Mouse (Mus musculus) limb, embryonic 14.5 days (tissue): ENCODE measurements around the gene Stoml3. TPM values are rescaled to one million over a fixed set of nuclear protein-coding genes. Genes with fewer than 3 reads are reported as not detected.

Source experiments
- ATAC-seq: fragments of 200-750 bp; cut with Nextera tagmentation; 2 replicates; pipeline ENCODE4 v1.8.0; 2017; ENCODE audit warnings: low read depth, moderate number of reproducible peaks, moderate TSS enrichment; ENCODE audit not compliant: low FRiP score
- DNase-seq: peaks from one replicate; pipeline ENCODE4 v3.0.0-alpha.2; 2015; ENCODE audit warnings: low spot score
- H3K27ac ChIP-seq: fragments of 300-500 bp; sonication (generic); replicated peaks from 2 replicates; pipeline ENCODE4 v1.5.1; 2014; ENCODE audit warnings: low read depth, mild to moderate bottlenecking, low read length, moderate library complexity, mixed read lengths
- H3K27me3 ChIP-seq: fragments of 300-500 bp; sonication (generic); 2 replicates; pipeline ENCODE4 v1.6.1; 2014; ENCODE audit warnings: low read length, mixed read lengths; ENCODE audit not compliant: control insufficient read depth, insufficient read depth
- H3K36me3 ChIP-seq: fragments of 300-500 bp; sonication (generic); 2 replicates; pipeline ENCODE4 v1.6.1; 2014; ENCODE audit warnings: mild to moderate bottlenecking, low read length, moderate library complexity, mixed read lengths; ENCODE audit not compliant: control insufficient read depth, insufficient read depth
- H3K4me1 ChIP-seq: fragments of 300-500 bp; sonication (generic); 2 replicates; pipeline ENCODE4 v1.6.1; 2014; ENCODE audit warnings: antibody characterized with exemption, low read length, mixed read lengths; ENCODE audit not compliant: control insufficient read depth, insufficient read depth
- H3K4me2 ChIP-seq: fragments of 300-500 bp; sonication (generic); replicated peaks from 2 replicates; pipeline ENCODE4 v1.6.1; 2014; ENCODE audit warnings: low read depth, mild to moderate bottlenecking, low read length, moderate library complexity; ENCODE audit not compliant: severe bottlenecking
- H3K4me3 ChIP-seq: fragments of 300-500 bp; sonication (generic); replicated peaks from 2 replicates; pipeline ENCODE4 v1.5.1; 2014; ENCODE audit warnings: low read length
- H3K9ac ChIP-seq: fragments of 300-500 bp; sonication (generic); 2 replicates; pipeline ENCODE4 v1.6.1; 2014; ENCODE audit warnings: mild to moderate bottlenecking, low read depth, low read length, moderate library complexity; ENCODE audit not compliant: severe bottlenecking
- H3K9me3 ChIP-seq: fragments of 300-500 bp; sonication (generic); 2 replicates; pipeline ENCODE4 v1.6.1; 2016; ENCODE audit warnings: low read length; ENCODE audit not compliant: control insufficient read depth
- POLR2A ChIP-seq: fragments of 200-500 bp; IDR thresholded peaks from 2 replicates; pipeline ENCODE4 v1.8.0; 2012; ENCODE audit warnings: inconsistent platforms, mild to moderate bottlenecking, moderate library complexity, borderline replicate concordance; ENCODE audit not compliant: insufficient read depth, insufficient read length; ENCODE audit errors: extremely low read depth
- WGBS: fragments of 180-500 bp; shearing (Covaris S2); extraction: QIAGEN DNeasy Blood & Tissue Kit; methylation state at CpG from one replicate; pipeline ENCODE4 v1.1.7; 2014; 5-methylcytosine and 5-hydroxymethylcytosine counted together
- polyA plus RNA-seq, 2 experiments: library from polyadenylated mRNA; depleted of rRNA in 1 of 2; stranded (reverse) in 1 of 2; unstranded in 1 of 2; fragments of >200 nt; fragmentation: Nextera tagmentation in 1 of 2; extraction: Ambion mirVana in 1 of 2; gene quantifications; 2 replicates each; pipeline versions ENCODE4 v1.2.1 to v1.2.3; 2012 to 2014

Stoml3 gene
- polyA plus RNA-seq, 2 experiments = 0.03 to 0.14 TPM

- no peak for TF ChIP-seq POLR2A
- Histone ChIP-seq H3K4me1 (no peaks in the 10 kb centered on the region), H3K9ac (no peak overlapping the region), H3K36me3 (peaks cover 77% of the 10 kb centered on the region), H3K9me3 (no peaks in the 10 kb centered on the region), H3K27ac (no peak overlapping the region), H3K4me3 (no peak overlapping the region), H3K4me2 (no peak overlapping the region), H3K27me3 (no peaks in the 10 kb centered on the region)
- WGBS = 96% methylated on average over 7 of the region's 7 CpGs
- DNase-seq (no peak), ATAC-seq (no peak)
Measured at GRCm38 (mm10) chr3:53453346-53453745, 35.1 kb upstream of the Stoml3 start.

GRCm38 (mm10) chr3:53454005-53454404 lies 34.4 kb upstream of the Stoml3 start:
- Histone ChIP-seq H3K9me3 (no peaks in the 10 kb centered on the region), H3K27me3 (no peaks in the 10 kb centered on the region), H3K4me1 (no peaks in the 10 kb centered on the region), H3K36me3 (peaks cover 83% of the 10 kb centered on the region), H3K4me3 (no peak overlapping the region), H3K9ac (no peak overlapping the region), H3K27ac (no peak overlapping the region), H3K4me2 (no peak overlapping the region)
- no peak for DNase-seq
- no peak for ATAC-seq
- TF ChIP-seq POLR2A = no peak
- WGBS = 92% methylated on average over 6 of the region's 6 CpGs

GRCm38 (mm10) chr3:53454561-53454960 lies 33.9 kb upstream of the Stoml3 start:
- H3K4me1 ChIP-seq = no peaks in the 10 kb centered on the region
- H3K4me2 ChIP-seq = no peak overlapping the region
- H3K27me3 ChIP-seq = no peaks in the 10 kb centered on the region
- ATAC-seq = no peak
- H3K9me3 ChIP-seq = no peaks in the 10 kb centered on the region
- WGBS = 91% methylated on average over 6 of the region's 6 CpGs
- no peak for DNase-seq
- H3K9ac ChIP-seq = no peak overlapping the region
- H3K27ac ChIP-seq = no peak overlapping the region
- TF ChIP-seq POLR2A = no peak
- H3K4me3 ChIP-seq = no peak overlapping the region
- peaks cover 87% of the 10 kb centered on the region for H3K36me3 ChIP-seq

GRCm38 (mm10) chr3:53454984-53455383 lies 33.5 kb upstream of the Stoml3 start:
- H3K36me3 ChIP-seq = peaks cover 91% of the 10 kb centered on the region
- TF ChIP-seq POLR2A = no peak
- H3K4me3 ChIP-seq = no peak overlapping the region
- no peak overlapping the region for H3K27ac ChIP-seq
- no peak overlapping the region for H3K9ac ChIP-seq
- H3K4me2 ChIP-seq = no peak overlapping the region
- DNase-seq (no peak), ATAC-seq (no peak)
- H3K4me1 ChIP-seq = no peaks in the 10 kb centered on the region
- no peaks in the 10 kb centered on the region for H3K27me3 ChIP-seq
- H3K9me3 ChIP-seq = no peaks in the 10 kb centered on the region
- 82% methylated on average over 7 of the region's 7 CpGs for WGBS

GRCm38 (mm10) chr3:53457750-53458149 lies 30.7 kb upstream of the Stoml3 start:
- Histone ChIP-seq H3K36me3 (peaks cover 72% of the 10 kb centered on the region), H3K9me3 (no peaks in the 10 kb centered on the region), H3K4me1 (peaks cover 5% of the 10 kb centered on the region; the same call in 1 of the 2 replicates), H3K9ac (no peak overlapping the region), H3K27ac (no peak overlapping the region), H3K4me3 (no peak overlapping the region), H3K4me2 (no peak overlapping the region), H3K27me3 (no peaks in the 10 kb centered on the region)
- TF ChIP-seq POLR2A = no peak
- DNase-seq (no peak), ATAC-seq (no peak)
- 51% methylated on average over 5 of the region's 5 CpGs for WGBS

GRCm38 (mm10) chr3:53460106-53460505 lies 28.3 kb upstream of the Stoml3 start:
- TF ChIP-seq POLR2A = no peak
- DNase-seq = no peak
- Histone ChIP-seq H3K9me3 (no peaks in the 10 kb centered on the region), H3K36me3 (peaks cover 49% of the 10 kb centered on the region), H3K4me1 (peaks cover 5% of the 10 kb centered on the region; the same call in 1 of the 2 replicates), H3K4me2 (no peak overlapping the region), H3K4me3 (no peak overlapping the region), H3K27ac (no peak overlapping the region), H3K9ac (no peak overlapping the region), H3K27me3 (no peaks in the 10 kb centered on the region)
- ATAC-seq = no peak
- 76% methylated on average over 9 of the region's 9 CpGs for WGBS
